Mouse (Mus musculus) C2C12 (cell line): Measurements from ENCODE around the gene Zfp800. TPM values are rescaled to one million over a fixed set of nuclear protein-coding genes. Genes with fewer than 3 reads are reported as not detected.

Source experiments
- H3K27me3 ChIP-seq: one replicate; pipeline ENCODE4 v1.6.1; 2011; ENCODE audit not compliant: control insufficient read depth, insufficient read depth, insufficient read length
- H3K36me3 ChIP-seq: one replicate; pipeline ENCODE4 v1.6.1; 2011; ENCODE audit not compliant: control insufficient read depth, insufficient read depth
- H3K4me3 ChIP-seq: one replicate; pipeline ENCODE4 v1.5.1; 2011; ENCODE audit warnings: mild to moderate bottlenecking, control low read depth; ENCODE audit not compliant: poor library complexity, insufficient read depth, severe bottlenecking
- H3K79me2 ChIP-seq: one replicate; pipeline ENCODE4 v1.6.1; 2011; ENCODE audit not compliant: control insufficient read depth, insufficient read depth
- H3K79me3 ChIP-seq: one replicate; pipeline ENCODE4 v1.6.1; 2011; ENCODE audit warnings: low read depth, control low read depth
- H3ac ChIP-seq: one replicate; pipeline ENCODE3; 2011; ENCODE audit warnings: low read depth; ENCODE audit not compliant: control insufficient read depth, insufficient read length
- CEBPB ChIP-seq: IDR thresholded peaks from one replicate; pipeline ENCODE4 v1.6.1; 2011; ENCODE audit warnings: low read depth, mild to moderate bottlenecking, control low read depth, moderate library complexity
- CTCF ChIP-seq: IDR thresholded peaks from one replicate; pipeline ENCODE4 v1.5.1; 2011; ENCODE audit not compliant: control insufficient read depth, insufficient read depth, insufficient read length
- FOSL1 ChIP-seq: IDR thresholded peaks from one replicate; pipeline ENCODE4 v1.8.0; 2011; ENCODE audit warnings: mild to moderate bottlenecking, low read length; ENCODE audit not compliant: poor library complexity, insufficient read depth, severe bottlenecking
- MAX ChIP-seq: IDR thresholded peaks from one replicate; pipeline ENCODE4 v1.6.1; 2011; ENCODE audit warnings: mild to moderate bottlenecking, control low read depth
- MYOD1 ChIP-seq: IDR thresholded peaks from one replicate; pipeline ENCODE4 v1.6.1; 2011; ENCODE audit warnings: low read depth; ENCODE audit not compliant: control insufficient read depth, insufficient read length
- MYOG ChIP-seq: IDR thresholded peaks from one replicate; pipeline ENCODE4 v1.6.1; 2011; ENCODE audit not compliant: control insufficient read depth, insufficient read length; ENCODE audit errors: extremely low read depth
- USF1 ChIP-seq: IDR thresholded peaks from one replicate; pipeline ENCODE4 v1.6.1; 2011; ENCODE audit warnings: low read depth, mild to moderate bottlenecking, control low read depth, moderate library complexity
- polyA plus RNA-seq: library from polyadenylated mRNA; unstranded; fragments of >200 nt; fragmentation: generic; extraction: Trizol; gene quantifications from one replicate; pipeline ENCODE4 v1.2.1, GENCODE M21; 2012; ENCODE audit warnings: missing spikeins

The Zfp800 gene
- polyA plus RNA-seq, 1 experiment, result 2.5 TPM

DNA sequence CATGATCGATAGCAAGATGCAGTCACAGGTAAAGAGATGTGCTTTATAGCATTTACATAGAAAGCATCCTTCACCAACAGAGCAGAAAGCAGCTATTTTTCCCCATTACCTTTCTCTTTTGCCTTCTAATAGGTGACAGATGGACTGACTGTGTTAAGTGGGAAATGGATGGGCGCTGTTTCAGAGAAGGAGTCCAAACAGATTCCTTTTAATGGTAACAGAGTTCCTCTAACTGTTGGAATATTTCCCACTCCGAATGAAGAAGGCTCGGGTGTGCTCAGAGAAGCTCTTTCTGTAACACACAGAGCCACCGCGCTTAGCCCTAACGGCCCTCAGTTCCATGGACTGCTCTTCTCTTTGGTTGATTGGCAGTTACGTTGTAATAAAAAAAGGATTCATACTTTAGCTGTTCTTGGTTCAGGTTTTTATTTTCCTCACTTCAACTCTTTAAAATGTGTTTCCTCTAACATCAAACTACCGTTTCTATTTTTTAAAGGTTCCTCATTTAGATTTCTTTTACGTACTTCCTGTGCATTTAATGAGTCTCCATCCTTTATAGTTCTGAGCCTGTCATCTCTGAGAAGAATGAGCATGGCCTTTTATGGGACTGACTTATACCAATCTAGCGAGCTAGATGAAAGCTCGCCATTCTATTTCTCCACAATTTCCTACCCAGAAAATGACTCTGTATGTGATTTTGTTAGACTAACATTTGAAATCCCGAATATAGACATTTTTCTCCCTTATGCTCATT, 78.8 kb downstream of the Zfp800 start:
- H3K79me2 ChIP-seq, result no peaks in the 10 kb centered on the region
- H3K4me3 ChIP-seq, result no peak overlapping the region
- no peaks in the 10 kb centered on the region for H3K36me3 ChIP-seq
- H3ac ChIP-seq, result no peak overlapping the region
- H3K27me3 ChIP-seq, result peaks cover 11% of the 10 kb centered on the region
- no peak for TF ChIP-seq USF1
- no peak for TF ChIP-seq FOSL1
- TF ChIP-seq CEBPB, result no peak
- no peak for TF ChIP-seq MYOD1
- no peak for TF ChIP-seq MYOG
- TF ChIP-seq CTCF, result no peak
- no peak for TF ChIP-seq MAX
- H3K79me3 ChIP-seq, result no peaks in the 10 kb centered on the region

- no peak overlapping the region for H3K4me3 ChIP-seq
- TF ChIP-seq MYOD1 (no peak), MAX (no peak), FOSL1 (no peak), CTCF (no peak), MYOG (no peak), USF1 (no peak), CEBPB (no peak)
- H3K27me3 ChIP-seq, result peaks cover 18% of the 10 kb centered on the region
- H3K36me3 ChIP-seq, result no peaks in the 10 kb centered on the region
- no peaks in the 10 kb centered on the region for H3K79me2 ChIP-seq
- no peaks in the 10 kb centered on the region for H3K79me3 ChIP-seq
- no peak overlapping the region for H3ac ChIP-seq
These were observed 82.6 kb downstream of the Zfp800 start for GRCm38 (mm10) chr6:28315208-28315607.

GRCm38 (mm10) chr6:28312067-28312466, 85.7 kb downstream of the Zfp800 start:
- no peak overlapping the region for H3K4me3 ChIP-seq
- no peaks in the 10 kb centered on the region for H3K36me3 ChIP-seq
- H3K27me3 ChIP-seq, result peaks cover 14% of the 10 kb centered on the region
- no peak for TF ChIP-seq MYOG
- no peak for TF ChIP-seq CTCF
- TF ChIP-seq CEBPB, result no peak
- TF ChIP-seq MAX, result no peak
- no peak for TF ChIP-seq FOSL1
- TF ChIP-seq USF1, result no peak
- no peak for TF ChIP-seq MYOD1
- H3K79me2 ChIP-seq, result no peaks in the 10 kb centered on the region
- no peak overlapping the region for H3ac ChIP-seq
- H3K79me3 ChIP-seq, result no peaks in the 10 kb centered on the region

DNA sequence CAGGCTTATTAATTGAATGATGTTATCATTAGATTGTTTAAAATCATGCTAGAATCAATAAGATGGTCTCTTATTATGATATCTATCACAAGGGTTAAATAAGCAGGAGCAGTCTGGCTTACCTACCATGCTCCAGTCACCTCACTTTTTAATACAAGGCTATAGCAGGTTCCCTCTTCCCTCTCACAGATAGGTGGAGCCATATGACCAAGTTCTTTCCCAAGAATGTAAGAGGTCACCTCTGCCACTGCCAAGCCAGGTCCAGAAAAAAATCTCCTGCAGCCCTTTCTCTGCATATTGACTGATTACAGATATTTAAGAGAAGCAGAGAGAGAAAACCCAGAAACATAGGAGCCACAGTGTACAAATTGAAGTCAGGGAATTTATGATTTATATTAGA, 88.1 kb downstream of the Zfp800 start:
- peaks cover 11% of the 10 kb centered on the region for H3K27me3 ChIP-seq
- H3K79me3 ChIP-seq, result no peaks in the 10 kb centered on the region
- no peaks in the 10 kb centered on the region for H3K79me2 ChIP-seq
- no peak overlapping the region for H3ac ChIP-seq
- no peak for TF ChIP-seq FOSL1
- no peak for TF ChIP-seq MAX
- TF ChIP-seq USF1, result no peak
- H3K36me3 ChIP-seq, result no peaks in the 10 kb centered on the region
- H3K4me3 ChIP-seq, result no peak overlapping the region

- Histone ChIP-seq H3K79me3 (no peaks in the 10 kb centered on the region), H3K27me3 (peaks cover 8% of the 10 kb centered on the region), H3ac (no peak overlapping the region), H3K4me3 (no peak overlapping the region), H3K79me2 (no peaks in the 10 kb centered on the region), H3K36me3 (no peaks in the 10 kb centered on the region)
- no peak for TF ChIP-seq USF1
These were observed 88.9 kb downstream of the Zfp800 start for GRCm38 (mm10) chr6:28308929-28309328.

DNA sequence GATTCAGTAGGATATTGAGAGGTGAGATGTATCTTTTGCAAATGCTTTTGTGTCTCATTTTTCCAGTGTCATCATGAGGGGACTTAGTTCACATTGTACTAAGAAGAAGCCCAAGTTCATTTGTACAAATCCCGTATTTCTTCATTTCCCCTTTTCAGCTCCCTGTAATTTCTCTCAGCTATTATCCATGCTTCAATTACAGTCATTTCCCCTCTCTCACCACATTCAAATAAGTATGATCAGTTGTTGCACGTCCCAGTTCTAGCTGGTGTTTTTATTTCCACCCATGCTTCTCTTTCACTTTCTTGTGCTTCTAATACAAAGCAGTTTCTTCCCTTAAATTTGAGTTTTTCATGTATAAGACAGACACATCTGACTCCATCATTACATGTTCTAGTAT, 91.1 kb downstream of the Zfp800 start:
- H3K4me3 ChIP-seq, result no peak overlapping the region
- H3K27me3 ChIP-seq, result peaks cover 5% of the 10 kb centered on the region
- no peaks in the 10 kb centered on the region for H3K79me3 ChIP-seq
- no peaks in the 10 kb centered on the region for H3K36me3 ChIP-seq
- H3K79me2 ChIP-seq, result no peaks in the 10 kb centered on the region
- no peak overlapping the region for H3ac ChIP-seq
- TF ChIP-seq FOSL1 (no peak), MYOD1 (no peak), MAX (no peak), MYOG (no peak), CEBPB (no peak), CTCF (no peak), USF1 (no peak)
